Mouse (Mus musculus) megakaryocyte, embryonic 14.5 days (primary cell): ENCODE data around the gene Ccnyl1.

ENCODE experiments used
- FLI1 ChIP-seq: IDR thresholded peaks from 2 replicates; pipeline ENCODE4 v1.6.1; 2012; ENCODE audit warnings: low read length, inconsistent platforms, mixed read lengths
- GATA1 ChIP-seq: IDR thresholded peaks from 3 replicates; pipeline ENCODE4 v1.6.1; 2012; ENCODE audit warnings: mixed read lengths, low read length, inconsistent platforms, borderline replicate concordance

DNA sequence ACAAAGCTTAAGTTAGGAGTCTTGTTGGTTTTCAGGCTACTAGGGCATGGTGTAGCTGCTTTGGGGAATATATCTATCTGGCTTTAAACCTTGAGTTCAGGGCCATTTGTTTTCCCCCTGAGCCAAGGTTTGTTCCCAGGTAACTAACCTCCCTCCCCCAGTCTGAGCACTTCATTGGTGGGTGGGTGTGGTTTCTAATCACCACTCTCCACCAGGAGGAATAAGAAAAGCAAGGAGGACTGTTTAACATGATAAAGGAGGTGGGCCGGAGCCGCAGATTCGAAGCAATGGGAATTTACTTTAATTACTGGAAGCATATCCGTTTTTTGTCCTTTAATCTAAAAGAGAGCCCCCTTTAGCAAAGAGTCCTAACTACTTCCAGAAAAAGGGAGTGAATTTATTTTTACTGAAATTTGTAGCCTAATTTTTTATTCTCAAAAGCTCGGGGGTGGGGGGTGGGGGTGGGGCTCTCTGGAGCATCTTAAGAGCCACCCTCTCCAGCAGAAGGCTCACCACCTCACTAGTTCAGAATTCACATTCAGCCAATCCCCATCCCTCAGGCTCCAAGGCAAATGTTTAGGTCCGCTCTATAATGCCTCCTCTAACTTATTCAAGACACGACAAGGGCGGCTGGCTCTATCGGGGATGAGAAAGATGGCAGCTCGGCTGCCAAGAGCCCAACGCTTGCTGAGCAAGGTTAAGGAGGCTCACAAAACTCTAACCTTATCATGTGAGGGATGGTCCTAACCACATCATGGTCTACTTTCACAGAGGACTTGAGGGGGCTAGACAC lies 43.4 kb downstream of the Ccnyl1 start:
- TF ChIP-seq FLI1 = no peak
- TF ChIP-seq GATA1 = no peak
